Comparison of ENCODE assay signal across 10 mouse cellular contexts in the genomic region with DNA sequence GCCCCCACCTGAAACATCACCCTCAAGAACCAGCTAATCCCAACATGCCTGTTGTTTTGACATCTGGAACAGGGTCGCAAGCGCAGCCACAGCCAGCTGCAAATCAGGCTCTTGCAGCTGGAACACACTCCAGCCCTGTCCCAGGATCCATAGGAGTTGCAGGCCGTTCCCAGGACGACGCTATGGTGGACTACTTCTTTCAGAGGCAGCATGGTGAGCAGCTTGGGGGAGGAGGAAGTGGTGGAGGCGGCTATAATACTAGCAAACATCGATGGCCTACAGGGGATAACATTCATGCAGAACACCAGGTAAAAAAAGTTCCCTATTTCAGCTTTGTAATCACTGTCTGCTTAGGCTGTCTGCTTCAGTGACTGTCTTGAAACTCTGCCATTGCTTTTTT. TPM values are rescaled to one million over a fixed set of nuclear protein-coding genes. Genes with fewer than 3 reads are reported as not detected.
DNase-seq lines count a peak whose midpoint lies in the region; ATAC-seq lines count a peak whose summit lies in the region.
"Had no signal": no experiment of that assay in that cellular context is flagged by ENCODE, and none has a peak within 500 bp of the region (broad histone marks: within the 10 kb centered on the region; RNA-seq: fewer than 3 reads in every experiment).

No protein-coding gene starts in this region.

- H3K9me3 ChIP-seq in heart, embryonic 13.5 days, result no peaks in the 10 kb centered on the region
- H3K9me3 ChIP-seq in liver, embryonic 16.5 days (replicated peaks; ENCODE audit: control insufficient read depth, low read length), result no peaks in the 10 kb centered on the region

- no peak overlapping the region for H3K27ac ChIP-seq in heart, embryonic 13.5 days (replicated peaks)
- peak overlapping the region; percentile 62 for H3K27ac ChIP-seq in liver, embryonic 16.5 days (ENCODE audit: low read length)
- H3K27ac ChIP-seq: left cerebral cortex, adult 2 months had no signal

- H3K9ac ChIP-seq in heart, embryonic 13.5 days, result no peak overlapping the region
- H3K9ac ChIP-seq in liver, embryonic 16.5 days (ENCODE audit: low read depth, low read length), result peak overlapping the region; percentile 30; the same call in 1 of the 2 replicates

- ATAC-seq in heart, embryonic 13.5 days (ENCODE audit: extremely low read depth, insufficient number of reproducible peaks, low FRiP score, low TSS enrichment), result no peak
- no peak for ATAC-seq in liver, embryonic 16.5 days (ENCODE audit: low read depth)
- ATAC-seq: intestine, postnatal 0 days had no signal

- intact Hi-C loops in heart, postnatal 10 days (cut with DNase I), result no loop called here

- H3K27me3 ChIP-seq in heart, embryonic 13.5 days (replicated peaks), result no peaks in the 10 kb centered on the region
- H3K27me3 ChIP-seq in liver, embryonic 16.5 days (ENCODE audit: control insufficient read depth, insufficient read depth, low read depth, low read length), result no peaks in the 10 kb centered on the region

- 0 out of 2 replicates have a peak overlapping the region, but pooled peaks have one; percentile 0 for H3K4me3 ChIP-seq in heart, embryonic 13.5 days
- no peak overlapping the region for H3K4me3 ChIP-seq in liver, embryonic 16.5 days (ENCODE audit: low read depth, low read length)
- H3K4me3 ChIP-seq: left cerebral cortex, adult 2 months had no signal

- H3K36me3 ChIP-seq in heart, embryonic 13.5 days, result peaks cover 54% of the 10 kb centered on the region
- H3K36me3 ChIP-seq in liver, embryonic 16.5 days (ENCODE audit: control insufficient read depth, insufficient read depth), result peaks cover 40% of the 10 kb centered on the region

- H3K4me2 ChIP-seq in heart, embryonic 13.5 days, result peak overlapping the region; percentile 51
- peak overlapping the region; percentile 25 for H3K4me2 ChIP-seq in liver, embryonic 16.5 days (ENCODE audit: low read depth, low read length)

- DNase-seq in heart, postnatal 10 days, result no peak
- peak; percentile 54 for DNase-seq in A20 (ENCODE audit: low read depth, low spot score)
- peak; percentile 15 for DNase-seq in T-cell, adult 2 months (ENCODE audit: low spot score)
- no peak for DNase-seq in adrenal gland, postnatal 36 days
- no peak for DNase-seq in frontal cortex, postnatal 14 days (ENCODE audit: low spot score in 2 of 2)
- DNase-seq in adrenal gland, postnatal 4 days (ENCODE audit: low spot score in 2 of 2), result no peak

- WGBS in heart, embryonic 13.5 days, result 69% methylated on average over 7 of the region's 7 CpGs
- 62% methylated on average over 7 of the region's 7 CpGs for WGBS in liver, embryonic 16.5 days (ENCODE audit: insufficient replicate concordance)

- peaks cover 66% of the 10 kb centered on the region for H3K4me1 ChIP-seq in heart, embryonic 13.5 days
- peaks cover 41% of the 10 kb centered on the region for H3K4me1 ChIP-seq in liver, embryonic 16.5 days (ENCODE audit: control insufficient read depth, low read depth, low read length)

RNA-seq across cellular contexts. Expression of gene Pum1, which starts 5.9 kb away (rescaled TPM):
- polyA plus RNA-seq in heart, embryonic 13.5 days (2015; fragmentation: Nextera tagmentation; extraction: Ambion mirVana), result 53.2 and 53.3 TPM in 2 replicates
- total RNA-seq in heart, postnatal 10 days (2021), result 10 to 100 TPM; 66.0 to 66.8 TPM
- 33.5 and 35.7 TPM in 2 replicates for polyA plus RNA-seq in liver, embryonic 16.5 days (2015; fragmentation: Nextera tagmentation; extraction: Ambion mirVana)
- 10 to 100 TPM; 77.2 to 80.1 TPM for total RNA-seq in adrenal gland, postnatal 36 days (2021)
- total RNA-seq in adrenal gland, postnatal 4 days (2021), result 100 to 1,000 TPM in 1 of 2 experiments, 10 to 100 TPM in 1; 98.7 to 109 TPM

Comparison
In these comparisons a context has a peak if more than half of its experiments do, and no peak if none do; other contexts are left out.
1. DNase-seq: peak in A20 (single experiment) and T-cell, adult 2 months (single experiment); none in heart, postnatal 10 days (0 of 2), adrenal gland, postnatal 36 days (0 of 2), frontal cortex, postnatal 14 days (0 of 2) and adrenal gland, postnatal 4 days (0 of 2).